In genomic region chr2:72285256-72285887, GRCm38 (mm10) we compare ENCODE assay signal across 8 mouse cellular contexts. TPM values are rescaled to one million over a fixed set of nuclear protein-coding genes. Genes with fewer than 3 reads are reported as not detected.
DNase-seq lines count a peak whose midpoint lies in the region; ATAC-seq and TF ChIP-seq lines count a peak whose summit lies in the region.

Gene Map3k20, plus strand, starts transcription at chr2:72285637.

- H3K4me3 ChIP-seq in E14TG2a.4 (replicated peaks; ENCODE audit: low read length) = peak within 1 kb of the TSS; percentile 89
- H3K4me3 ChIP-seq in forebrain, embryonic 11.5 days (ENCODE audit: low read depth, low read length) = peak within 1 kb of the TSS; percentile 65
- H3K4me3 ChIP-seq in heart, postnatal 0 days (ENCODE audit: low read depth, low read length) = peak within 1 kb of the TSS; percentile 97
- peak within 1 kb of the TSS; percentile 64 for H3K4me3 ChIP-seq in neural tube, embryonic 14.5 days (ENCODE audit: low read depth, low read length)

- H3K4me2 ChIP-seq in forebrain, embryonic 11.5 days (ENCODE audit: low read depth, low read length, severe bottlenecking) = peak within 1 kb of the TSS; percentile 94
- H3K4me2 ChIP-seq in heart, postnatal 0 days (ENCODE audit: low read depth, low read length) = peak within 1 kb of the TSS; percentile 77
- H3K4me2 ChIP-seq in neural tube, embryonic 14.5 days (ENCODE audit: low read depth, low read length) = peak within 1 kb of the TSS; percentile 98

- WGBS in forebrain, embryonic 11.5 days = 2% methylated on average over 42 of the region's 50 CpGs
- WGBS in heart, postnatal 0 days = under 1% methylated on average over 44 of the region's 50 CpGs
- 3% methylated on average over 35 of the region's 50 CpGs for WGBS in neural tube, embryonic 14.5 days

- TF ChIP-seq POLR2A in brain, embryonic 14.5 days (IDR thresholded peaks at IDR 0.05; ENCODE audit: borderline replicate concordance, extremely low read depth, insufficient read depth, insufficient read length, poor library complexity, severe bottlenecking) = no peak

- H3K27ac ChIP-seq in forebrain, embryonic 11.5 days (ENCODE audit: low read depth, low read length) = no peak within 1 kb of the TSS
- peak within 1 kb of the TSS; percentile 96 for H3K27ac ChIP-seq in heart, postnatal 0 days (ENCODE audit: low read depth)
- no peak within 1 kb of the TSS for H3K27ac ChIP-seq in neural tube, embryonic 14.5 days (ENCODE audit: low read depth, low read length)

- H3K36me3 ChIP-seq in E14TG2a.4 (ENCODE audit: insufficient read depth, low read length) = no peaks in the 10 kb centered on the region
- no peaks in the 10 kb centered on the region for H3K36me3 ChIP-seq in forebrain, embryonic 11.5 days (ENCODE audit: control insufficient read depth, insufficient read depth, low read length)
- H3K36me3 ChIP-seq in heart, postnatal 0 days (replicated peaks; ENCODE audit: control insufficient read depth, insufficient read depth, low read length) = no peaks in the 10 kb centered on the region
- H3K36me3 ChIP-seq in neural tube, embryonic 14.5 days (ENCODE audit: control insufficient read depth, insufficient read depth, low read length) = no peaks in the 10 kb centered on the region

- no peaks in the 10 kb centered on the region for H3K9me3 ChIP-seq in E14TG2a.4 (ENCODE audit: low read length)
- H3K9me3 ChIP-seq in forebrain, embryonic 11.5 days (ENCODE audit: control insufficient read depth, low read length) = no peaks in the 10 kb centered on the region
- no peaks in the 10 kb centered on the region for H3K9me3 ChIP-seq in heart, postnatal 0 days (replicated peaks; ENCODE audit: control insufficient read depth, low read length)
- no peaks in the 10 kb centered on the region for H3K9me3 ChIP-seq in neural tube, embryonic 14.5 days (ENCODE audit: control insufficient read depth, low read length)

- H3K4me1 ChIP-seq in E14TG2a.4 (replicated peaks; ENCODE audit: low read depth, low read length) = peaks cover 22% of the 10 kb centered on the region
- no peaks in the 10 kb centered on the region for H3K4me1 ChIP-seq in forebrain, embryonic 11.5 days (replicated peaks; ENCODE audit: control insufficient read depth, insufficient read depth, low read length)
- peaks cover 32% of the 10 kb centered on the region for H3K4me1 ChIP-seq in heart, postnatal 0 days (ENCODE audit: control insufficient read depth, insufficient read depth)
- no peaks in the 10 kb centered on the region for H3K4me1 ChIP-seq in neural tube, embryonic 14.5 days (ENCODE audit: control insufficient read depth, insufficient read depth, low read length)

- TF ChIP-seq CTCF in E14TG2a.4 (conservative IDR thresholded peaks at IDR 0.05; ENCODE audit: low read length) = no peak
- TF ChIP-seq CTCF in brain, embryonic 14.5 days (IDR thresholded peaks at IDR 0.05; ENCODE audit: borderline replicate concordance, extremely low read depth, insufficient read depth, insufficient read length) = peak; percentile 43; the same call in 1 of the 2 replicates
- peak; percentile 44; the same call in 1 of the 2 replicates for TF ChIP-seq CTCF in heart, postnatal 0 days (IDR thresholded peaks at IDR 0.05; ENCODE audit: low read depth)

- TF ChIP-seq EP300 in heart, postnatal 0 days (IDR thresholded peaks at IDR 0.05; ENCODE audit: low read depth) = no peak

- peaks cover 49% of the 10 kb centered on the region for H3K27me3 ChIP-seq in E14TG2a.4 (ENCODE audit: insufficient read depth, low read length)
- H3K27me3 ChIP-seq in forebrain, embryonic 11.5 days (ENCODE audit: control insufficient read depth, insufficient read depth, low read length) = no peaks in the 10 kb centered on the region; the same call in 1 of the 2 replicates
- no peaks in the 10 kb centered on the region for H3K27me3 ChIP-seq in heart, postnatal 0 days (ENCODE audit: control insufficient read depth, insufficient read depth, low read length)
- H3K27me3 ChIP-seq in neural tube, embryonic 14.5 days (ENCODE audit: control insufficient read depth, insufficient read depth, low read length) = no peaks in the 10 kb centered on the region

- peak; percentile 69 for DNase-seq in brain, embryonic 14.5 days (ENCODE audit: low read depth)
- peak; percentile 88 for DNase-seq in forebrain, embryonic 11.5 days (ENCODE audit: low spot score)
- peak; percentile 77 for DNase-seq in heart, postnatal 0 days (ENCODE audit: low spot score)
- peak; percentile 68 to 88 for DNase-seq in kidney, postnatal 36 days
- DNase-seq in lung, adult 18-20 months = peak; percentile 77
- DNase-seq in thymus, postnatal 25 days = peak; percentile 59

- ATAC-seq in forebrain, embryonic 11.5 days (replicated peaks; ENCODE audit: low FRiP score) = peak; percentile 78
- ATAC-seq in heart, postnatal 0 days (ENCODE audit: insufficient read depth, low read depth) = peak; percentile 89
- ATAC-seq in neural tube, embryonic 14.5 days (ENCODE audit: low read depth) = peak; percentile 75; the same call in 1 of the 2 replicates

- peak within 1 kb of the TSS; percentile 72 for H3K9ac ChIP-seq in forebrain, embryonic 11.5 days (ENCODE audit: low read length)
- peak within 1 kb of the TSS; percentile 98 for H3K9ac ChIP-seq in heart, postnatal 0 days (replicated peaks; ENCODE audit: low read depth, low read length)
- H3K9ac ChIP-seq in neural tube, embryonic 14.5 days (replicated peaks; ENCODE audit: low read depth, low read length) = peak within 1 kb of the TSS; percentile 74

RNA-seq across cellular contexts. Expression of gene Map3k20, which starts in this region (rescaled TPM):
- polyA plus RNA-seq in brain, embryonic 14.5 days (2012; rRNA removed) = 4.9 and 6.4 TPM in 2 replicates
- 8.5 and 9.5 TPM in 2 replicates for polyA plus RNA-seq in forebrain, embryonic 11.5 days (2014; fragmentation: Nextera tagmentation; extraction: Ambion mirVana)
- total RNA-seq in heart, postnatal 0 days (2014; rRNA removed; ENCODE audit: low replicate concordance) = 95.0 and 108 TPM in 2 replicates
- 24.4 and 26.1 TPM in 2 replicates for polyA plus RNA-seq in heart, postnatal 0 days (2015; fragmentation: Nextera tagmentation; extraction: Ambion mirVana)
- 6.1 and 6.2 TPM in 2 replicates for polyA plus RNA-seq in neural tube, embryonic 14.5 days (2014; fragmentation: Nextera tagmentation; extraction: Ambion mirVana)
